Mouse (Mus musculus) hindbrain, embryonic 13.5 days (tissue): Measurements from ENCODE around the gene Cbx7. TPM values are rescaled to one million over a fixed set of nuclear protein-coding genes. Genes with fewer than 3 reads are reported as not detected.
"Not testable (repeated sequence)": the region's sequence is repeated elsewhere in the genome, so short reads cannot be mapped to it uniquely, and the experiment has no call there.

Experiments
- ATAC-seq: fragments of 200-750 bp; cut with Nextera tagmentation; 2 replicates; pipeline ENCODE4 v1.8.0; 2017; ENCODE audit warnings: moderate TSS enrichment; ENCODE audit not compliant: low FRiP score
- H3K27ac ChIP-seq: fragments of 300-500 bp; sonication (generic); 2 replicates; pipeline ENCODE4 v1.5.1; 2015; ENCODE audit warnings: inconsistent platforms, mild to moderate bottlenecking, moderate library complexity
- H3K27me3 ChIP-seq: fragments of 300-500 bp; sonication (generic); 2 replicates; pipeline ENCODE4 v1.6.1; 2015; ENCODE audit warnings: mild to moderate bottlenecking, inconsistent platforms
- H3K36me3 ChIP-seq: fragments of 300-500 bp; sonication (generic); 2 replicates; pipeline ENCODE4 v1.6.1; 2015; ENCODE audit warnings: mild to moderate bottlenecking, inconsistent platforms
- H3K4me1 ChIP-seq: fragments of 300-500 bp; sonication (generic); replicated peaks from 2 replicates; pipeline ENCODE4 v1.6.1; 2015; ENCODE audit warnings: inconsistent platforms
- H3K4me2 ChIP-seq: fragments of 300-500 bp; sonication (generic); 2 replicates; pipeline ENCODE4 v1.6.1; 2015; ENCODE audit warnings: inconsistent platforms, mild to moderate bottlenecking, moderate library complexity
- H3K4me3 ChIP-seq: fragments of 300-500 bp; sonication (generic); 2 replicates; pipeline ENCODE4 v1.5.1; 2015; ENCODE audit warnings: mild to moderate bottlenecking, inconsistent platforms
- H3K9ac ChIP-seq: fragments of 300-500 bp; sonication (generic); 2 replicates; pipeline ENCODE4 v1.6.1; 2015; ENCODE audit warnings: mild to moderate bottlenecking, inconsistent platforms
- H3K9me3 ChIP-seq: fragments of 300-500 bp; sonication (generic); 2 replicates; pipeline ENCODE4 v1.6.1; 2016; ENCODE audit warnings: inconsistent platforms
- WGBS: fragments of 180-500 bp; shearing (Covaris S2); methylation state at CpG from one replicate; pipeline ENCODE4 v1.1.7; 2015; 5-methylcytosine and 5-hydroxymethylcytosine counted together
- polyA plus RNA-seq: library from polyadenylated mRNA; unstranded; fragments of >200 nt; fragmentation: Nextera tagmentation; extraction: Ambion mirVana; gene quantifications from 2 replicates; pipeline ENCODE4 v1.2.1, GENCODE M21; 2015

Cbx7 gene
- polyA plus RNA-seq, 1 experiment from 2014 or later, result 3.6 TPM

DNA sequence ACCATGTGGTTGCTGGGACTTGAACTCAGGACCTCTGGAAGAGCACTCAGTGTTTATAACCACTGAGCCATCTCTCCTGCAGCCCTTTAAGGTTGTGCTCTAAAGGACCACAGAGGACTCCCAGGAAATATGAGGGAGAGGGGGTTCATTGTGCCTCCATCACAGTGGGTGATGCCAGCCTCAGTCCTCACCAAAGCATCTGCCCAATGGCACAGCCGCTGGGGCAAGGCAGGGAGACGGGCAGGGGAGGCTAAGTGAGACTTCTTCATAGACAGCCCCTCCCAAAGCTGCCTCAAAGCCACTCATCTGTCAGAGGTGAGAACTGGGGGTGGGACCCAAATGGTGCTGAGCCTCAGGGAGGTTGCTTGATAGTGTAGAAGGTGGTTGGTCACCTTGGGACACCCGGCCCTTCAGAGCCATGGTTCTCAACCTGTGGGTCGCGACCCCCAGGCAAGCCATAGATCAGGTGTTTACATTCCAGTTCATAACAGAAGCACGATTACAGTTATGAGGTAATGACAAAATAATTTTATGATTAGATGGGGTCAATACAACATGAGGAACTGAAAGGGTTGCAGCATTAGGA lies 57.1 kb downstream of the Cbx7 start:
- Histone ChIP-seq H3K9ac (no peak overlapping the region), H3K4me1 (no peaks in the 10 kb centered on the region), H3K4me2 (no peak overlapping the region), H3K27me3 (no peaks in the 10 kb centered on the region), H3K36me3 (peaks cover 18% of the 10 kb centered on the region), H3K9me3 (no peaks in the 10 kb centered on the region), H3K4me3 (no peak overlapping the region), H3K27ac (no peak overlapping the region)
- no peak for ATAC-seq
- 85% methylated on average over 6 of the region's 6 CpGs for WGBS

DNA sequence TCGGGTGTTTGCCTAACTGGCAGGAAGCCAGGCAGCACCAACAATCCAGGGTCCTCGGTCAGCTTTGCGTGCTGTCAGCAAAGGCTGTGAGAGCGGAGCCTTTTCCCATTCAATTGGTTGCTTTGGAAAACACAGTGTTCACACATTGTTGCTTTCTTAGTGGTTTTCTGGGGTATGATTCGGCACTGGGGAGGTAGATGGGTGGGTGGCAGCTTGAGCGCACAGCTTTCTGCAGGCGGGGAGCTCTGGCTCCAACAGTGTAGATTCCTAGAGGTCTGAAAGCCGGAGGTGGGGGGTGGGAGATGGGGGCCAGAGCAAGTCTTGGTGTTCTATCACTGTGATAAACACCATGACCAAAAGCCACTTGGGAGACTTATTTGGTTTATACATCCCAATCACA lies 59.6 kb downstream of the Cbx7 start:
- H3K4me2 ChIP-seq, result no peak overlapping the region
- ATAC-seq, result no peak
- no peaks in the 10 kb centered on the region for H3K36me3 ChIP-seq
- no peak overlapping the region for H3K27ac ChIP-seq
- WGBS, result 87% methylated on average over 8 of the region's 8 CpGs
- no peaks in the 10 kb centered on the region for H3K9me3 ChIP-seq
- H3K4me1 ChIP-seq, result no peaks in the 10 kb centered on the region
- H3K27me3 ChIP-seq, result no peaks in the 10 kb centered on the region
- H3K4me3 ChIP-seq, result no peak overlapping the region
- H3K9ac ChIP-seq, result no peak overlapping the region

DNA sequence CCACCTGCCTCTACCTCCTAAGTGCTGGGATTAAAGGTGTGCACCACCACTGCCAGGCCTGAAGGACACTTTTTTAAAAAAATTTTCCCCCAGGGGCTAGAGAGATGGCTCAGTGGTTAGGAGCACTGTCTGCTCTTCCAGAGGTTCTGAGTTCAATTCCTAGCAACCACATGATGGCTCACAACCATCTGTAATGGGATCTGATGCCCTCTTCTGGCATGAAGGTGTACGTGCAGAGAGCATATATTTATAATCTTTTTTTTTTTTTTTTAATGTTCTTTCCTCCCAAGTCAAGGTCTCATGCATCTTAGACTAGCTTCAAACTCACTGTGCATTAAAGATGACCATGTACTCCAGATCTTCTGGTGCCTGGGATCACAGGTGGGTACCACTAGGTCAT lies 60.1 kb downstream of the Cbx7 start:
- not testable (repeated sequence) for H3K36me3 ChIP-seq, H3K9me3 ChIP-seq, ATAC-seq, H3K27me3 ChIP-seq, H3K27ac ChIP-seq, H3K4me3 ChIP-seq, H3K4me1 ChIP-seq, H3K4me2 ChIP-seq, H3K9ac ChIP-seq
- 75% methylated on average over 1 of the region's 1 CpGs for WGBS

DNA sequence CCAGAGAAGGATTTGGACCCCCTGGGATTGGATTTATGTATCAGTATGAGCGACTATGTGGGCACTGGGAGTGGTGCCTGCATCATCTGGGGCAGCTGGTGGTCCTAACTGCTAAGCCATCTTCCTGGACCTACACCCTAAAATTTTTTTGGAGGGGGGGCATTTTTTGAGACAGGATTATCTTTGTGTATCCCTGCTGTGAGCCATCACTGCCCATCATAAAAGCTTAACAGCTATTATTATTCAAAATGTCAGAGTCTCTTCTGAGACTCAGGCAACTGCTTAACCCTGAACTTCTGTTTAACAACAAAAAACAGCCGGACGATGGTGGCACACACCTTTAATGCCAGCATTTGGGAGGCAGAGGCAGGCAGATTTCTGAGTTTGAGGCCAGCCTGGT lies 61.9 kb downstream of the Cbx7 start:
- H3K9ac ChIP-seq, H3K36me3 ChIP-seq, ATAC-seq, H3K27me3 ChIP-seq, H3K4me2 ChIP-seq, H3K4me1 ChIP-seq, H3K4me3 ChIP-seq, H3K27ac ChIP-seq, H3K9me3 ChIP-seq: not testable (repeated sequence)
- 92% methylated on average over 3 of the region's 3 CpGs for whole genome bisulfite sequencing

DNA sequence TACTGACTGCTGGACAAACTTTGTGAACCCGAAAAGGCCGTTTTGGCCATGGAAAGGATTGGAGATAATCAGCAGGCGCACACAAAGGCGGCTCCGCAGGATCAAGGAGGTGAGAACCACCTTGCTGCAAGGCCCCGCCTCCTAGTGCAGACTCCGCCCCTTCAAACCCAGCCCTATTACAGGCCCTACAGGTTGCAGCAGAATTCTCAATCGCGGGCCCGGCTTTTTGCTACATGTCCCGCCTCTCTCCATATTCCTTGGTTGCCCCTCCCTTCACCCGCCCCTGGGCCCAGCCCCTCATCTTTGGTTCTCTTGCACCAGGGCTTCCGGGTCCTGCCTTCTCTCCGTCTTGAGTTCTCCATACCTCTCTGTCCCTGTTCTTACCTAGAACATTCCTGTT lies 64.1 kb downstream of the Cbx7 start:
- Histone ChIP-seq H3K9ac (no peak overlapping the region), H3K4me3 (no peak overlapping the region), H3K4me1 (no peaks in the 10 kb centered on the region; the same call in 1 of the 2 replicates), H3K9me3 (no peaks in the 10 kb centered on the region), H3K27ac (no peak overlapping the region), H3K4me2 (no peak overlapping the region), H3K27me3 (no peaks in the 10 kb centered on the region), H3K36me3 (no peaks in the 10 kb centered on the region)
- no peak for ATAC-seq
- 57% methylated on average over 14 of the region's 14 CpGs for WGBS

DNA sequence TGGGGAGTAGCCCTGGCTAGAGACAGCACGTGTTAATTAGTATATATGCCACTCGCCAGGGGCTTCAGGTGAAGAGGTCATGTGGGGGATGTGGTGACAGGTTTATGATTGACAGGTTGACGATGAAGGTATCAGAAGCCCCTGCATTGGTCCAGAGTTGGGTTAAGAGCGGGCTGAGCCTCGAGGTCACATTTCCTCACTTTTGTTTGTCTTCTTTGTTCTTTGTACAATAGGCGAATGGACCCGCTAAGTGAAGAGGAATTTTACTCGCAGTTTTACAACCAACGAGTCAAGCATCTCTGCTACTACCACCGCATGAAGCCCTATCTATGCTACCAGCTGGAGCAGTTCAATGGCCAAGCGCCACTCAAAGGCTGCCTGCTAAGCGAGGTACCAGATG lies 65.7 kb downstream of the Cbx7 start:
- ATAC-seq, result no peak
- Histone ChIP-seq H3K9me3 (no peaks in the 10 kb centered on the region), H3K9ac (no peak overlapping the region), H3K4me1 (no peaks in the 10 kb centered on the region; the same call in 1 of the 2 replicates), H3K36me3 (no peaks in the 10 kb centered on the region), H3K4me2 (no peak overlapping the region), H3K27me3 (no peaks in the 10 kb centered on the region), H3K27ac (no peak overlapping the region), H3K4me3 (no peak overlapping the region)
- 49% methylated on average over 12 of the region's 12 CpGs for WGBS

DNA sequence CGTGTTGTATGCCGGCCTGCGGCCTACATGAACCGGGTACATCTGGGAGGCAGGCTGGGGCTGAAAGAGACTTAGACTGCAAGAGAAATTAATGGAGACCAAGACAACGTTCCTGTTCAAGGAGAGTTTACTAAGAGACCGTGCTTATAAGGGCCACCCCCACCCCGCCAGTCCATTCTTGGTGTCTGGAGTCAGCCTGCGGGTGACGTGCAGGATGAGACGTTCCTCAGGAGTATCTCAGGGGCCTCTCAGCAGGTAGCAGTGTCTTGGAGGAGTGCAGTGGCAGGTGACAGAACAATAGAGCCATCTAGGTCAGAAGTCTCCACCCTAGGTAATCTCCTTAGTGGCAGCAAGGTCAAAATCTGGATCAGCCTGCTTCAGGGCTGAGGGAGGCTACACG lies 66.2 kb downstream of the Cbx7 start:
- not testable (repeated sequence) for ATAC-seq, H3K4me3 ChIP-seq, H3K4me1 ChIP-seq, H3K9ac ChIP-seq, H3K36me3 ChIP-seq, H3K27me3 ChIP-seq, H3K4me2 ChIP-seq, H3K9me3 ChIP-seq, H3K27ac ChIP-seq
- WGBS, result 89% methylated on average over 11 of the region's 11 CpGs

DNA sequence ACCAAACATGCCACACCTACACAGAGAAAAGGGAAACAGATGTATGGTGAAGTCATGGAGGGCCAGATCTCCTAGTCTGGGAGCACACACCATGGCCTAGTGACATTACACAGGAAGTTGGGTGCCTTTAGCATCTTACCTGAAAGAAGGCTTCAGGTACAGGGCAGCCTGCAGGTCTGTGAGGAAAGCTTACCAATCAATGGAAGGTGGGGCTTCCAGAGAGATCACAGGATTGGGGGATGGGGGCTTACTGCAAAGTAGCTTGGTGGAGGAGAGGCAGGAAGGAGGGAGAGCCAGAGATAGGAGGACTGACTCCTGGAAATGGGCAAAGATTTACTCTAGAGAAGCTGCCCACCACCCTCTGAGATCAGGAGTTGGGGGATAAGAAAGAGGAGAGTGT lies 67.0 kb downstream of the Cbx7 start:
- Histone ChIP-seq H3K4me1 (no peaks in the 10 kb centered on the region; the same call in 1 of the 2 replicates), H3K27ac (no peak overlapping the region), H3K27me3 (no peaks in the 10 kb centered on the region), H3K36me3 (no peaks in the 10 kb centered on the region), H3K4me3 (no peak overlapping the region), H3K9ac (no peak overlapping the region), H3K9me3 (no peaks in the 10 kb centered on the region), H3K4me2 (no peak overlapping the region)
- ATAC-seq, result no peak

DNA sequence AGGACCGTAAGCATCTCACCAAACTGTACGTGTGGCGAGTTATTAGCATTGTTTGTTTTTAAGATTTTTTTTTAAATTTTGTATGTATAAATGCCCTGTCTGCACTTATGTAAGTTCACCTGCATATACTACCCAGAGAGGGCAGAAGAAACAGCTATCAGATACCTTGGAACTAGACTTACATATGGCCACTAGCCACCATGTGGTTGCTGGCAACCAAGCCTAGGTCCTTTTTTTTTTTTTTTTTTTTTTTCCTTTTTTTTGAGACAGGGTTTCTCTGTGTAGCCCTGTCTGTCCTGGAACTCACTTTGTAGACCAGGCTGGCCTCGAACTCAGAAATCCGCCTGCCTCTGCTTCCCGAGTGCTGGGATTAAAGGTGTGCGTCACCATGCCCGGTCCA lies 67.8 kb downstream of the Cbx7 start:
- H3K27ac ChIP-seq, result not testable (repeated sequence)

DNA sequence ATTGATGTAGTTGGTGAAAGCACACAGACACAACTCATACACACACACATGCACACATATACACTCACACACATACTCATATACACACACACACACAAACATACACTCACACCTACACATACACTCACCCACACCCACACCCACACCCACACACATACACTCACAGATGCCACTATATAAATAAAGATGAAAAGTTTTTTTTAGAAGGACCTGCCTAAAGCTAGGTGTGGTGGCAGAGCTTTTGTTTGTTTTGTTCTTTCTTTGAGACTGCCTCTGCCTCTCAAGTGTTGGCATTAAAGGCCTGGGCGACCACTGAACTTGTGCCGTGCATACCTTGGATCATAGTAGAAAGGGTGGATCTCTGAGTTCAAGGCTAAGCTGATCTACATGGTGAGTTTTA lies 69.5 kb downstream of the Cbx7 start:
- Histone ChIP-seq H3K27ac (no peak overlapping the region), H3K4me2 (no peak overlapping the region), H3K36me3 (no peaks in the 10 kb centered on the region), H3K4me1 (no peaks in the 10 kb centered on the region; the same call in 1 of the 2 replicates), H3K27me3 (no peaks in the 10 kb centered on the region), H3K4me3 (no peak overlapping the region), H3K9ac (no peak overlapping the region), H3K9me3 (no peaks in the 10 kb centered on the region)
- ATAC-seq, result no peak
- WGBS, result 94% methylated on average over 2 of the region's 2 CpGs

More for the DNA sequence above, 67.8 kb downstream of the Cbx7 start:
- H3K4me3 ChIP-seq, H3K27me3 ChIP-seq, H3K36me3 ChIP-seq, H3K9me3 ChIP-seq, ATAC-seq, H3K4me2 ChIP-seq, H3K9ac ChIP-seq, H3K4me1 ChIP-seq: not testable (repeated sequence)
- WGBS, result 96% methylated on average over 8 of the region's 8 CpGs

DNA sequence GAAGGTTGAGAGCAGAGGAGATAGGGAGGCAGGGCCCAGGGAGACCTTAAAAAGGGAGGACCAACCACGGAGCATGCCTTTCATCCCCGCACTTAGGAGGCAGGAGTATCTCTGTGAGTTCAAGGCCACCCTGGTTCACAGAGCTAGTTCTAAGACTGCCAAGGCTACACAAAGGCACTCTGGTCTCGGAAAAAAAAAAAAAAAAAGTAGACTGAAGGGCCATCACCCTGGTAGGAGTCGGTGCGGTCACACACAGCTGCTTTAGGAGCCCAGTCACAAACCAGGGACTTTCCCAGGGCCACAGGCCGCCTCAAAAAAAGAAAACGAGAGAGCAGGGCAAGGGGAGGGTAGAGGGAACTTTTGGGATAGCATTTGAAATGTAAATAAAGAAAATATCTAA lies 70.2 kb downstream of the Cbx7 start:
- no peaks in the 10 kb centered on the region; the same call in 1 of the 2 replicates for H3K4me1 ChIP-seq
- H3K36me3 ChIP-seq, result no peaks in the 10 kb centered on the region
- no peak overlapping the region for H3K4me3 ChIP-seq
- ATAC-seq, result no peak
- no peak overlapping the region for H3K9ac ChIP-seq
- no peak overlapping the region for H3K4me2 ChIP-seq
- WGBS, result 77% methylated on average over 7 of the region's 7 CpGs
- H3K27me3 ChIP-seq, result no peaks in the 10 kb centered on the region
- H3K27ac ChIP-seq, result no peak overlapping the region
- no peaks in the 10 kb centered on the region for H3K9me3 ChIP-seq

DNA sequence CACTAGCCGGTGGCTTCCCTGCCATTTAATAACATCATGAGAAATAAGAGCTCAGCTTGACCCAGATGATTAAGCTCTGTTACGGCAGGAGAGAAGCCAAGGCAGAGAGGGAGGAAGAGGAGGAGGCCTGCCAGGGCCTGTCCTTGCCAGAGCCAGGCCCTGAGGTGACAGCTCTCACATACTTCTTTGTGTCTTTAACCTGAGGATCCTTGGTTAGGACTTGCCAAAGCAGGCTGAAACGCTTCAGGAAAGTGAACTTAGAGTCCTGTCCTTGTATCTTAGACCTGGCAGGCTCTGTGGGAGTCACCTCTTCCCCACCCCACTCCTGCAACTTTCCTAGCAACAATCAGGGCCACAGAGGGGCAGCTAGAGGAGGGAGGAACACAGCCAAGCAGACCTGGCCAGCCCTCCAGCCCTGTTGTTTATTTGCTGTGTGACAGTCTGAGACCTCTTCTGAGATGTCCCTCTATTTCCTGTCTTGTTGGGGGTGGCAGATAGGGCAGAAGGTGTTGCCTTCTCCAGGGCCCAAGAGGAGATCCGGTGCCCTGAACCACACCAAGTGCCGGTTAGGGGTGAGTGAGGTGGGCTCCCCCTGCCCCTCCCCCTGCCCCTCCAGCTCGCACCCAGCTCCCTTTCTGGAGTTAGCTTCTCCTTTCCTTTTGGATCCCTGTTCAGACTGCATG lies 71.0 kb downstream of the Cbx7 start:
- Histone ChIP-seq H3K4me1 (no peaks in the 10 kb centered on the region; the same call in 1 of the 2 replicates), H3K36me3 (no peaks in the 10 kb centered on the region), H3K4me2 (no peak overlapping the region), H3K9me3 (no peaks in the 10 kb centered on the region), H3K27me3 (no peaks in the 10 kb centered on the region), H3K9ac (no peak overlapping the region), H3K27ac (no peak overlapping the region), H3K4me3 (no peak overlapping the region)
- ATAC-seq, result no peak
- WGBS, result 92% methylated on average over 6 of the region's 6 CpGs

DNA sequence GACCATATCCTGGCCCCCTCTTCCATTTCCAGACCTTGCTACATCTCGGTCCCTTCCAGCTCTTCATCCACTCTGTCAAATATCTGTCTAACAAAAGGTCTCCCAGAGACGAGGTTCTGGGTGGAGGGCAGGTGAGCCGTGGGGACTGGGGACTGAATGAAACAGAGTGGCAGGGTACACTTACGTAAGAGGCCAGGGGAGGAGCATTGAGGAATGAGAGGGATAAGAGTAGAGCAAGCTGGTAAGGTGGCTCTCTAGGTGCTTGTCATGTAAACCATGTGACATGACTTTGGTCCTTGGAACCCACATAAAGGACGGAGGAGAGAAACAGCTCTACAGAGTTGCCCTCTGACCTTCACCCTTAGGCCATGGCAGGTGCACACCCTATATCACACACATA lies 71.9 kb downstream of the Cbx7 start:
- H3K4me2 ChIP-seq, result no peak overlapping the region
- H3K4me3 ChIP-seq, result no peak overlapping the region
- H3K27ac ChIP-seq, result no peak overlapping the region
- no peak overlapping the region for H3K9ac ChIP-seq
- H3K9me3 ChIP-seq, result no peaks in the 10 kb centered on the region
- H3K4me1 ChIP-seq, result no peaks in the 10 kb centered on the region
- ATAC-seq, result no peak
- WGBS, result 84% methylated on average over 5 of the region's 5 CpGs
- H3K27me3 ChIP-seq, result no peaks in the 10 kb centered on the region
- H3K36me3 ChIP-seq, result no peaks in the 10 kb centered on the region
